ENCODE assay signal across 10 mouse cellular contexts in the genomic region with DNA sequence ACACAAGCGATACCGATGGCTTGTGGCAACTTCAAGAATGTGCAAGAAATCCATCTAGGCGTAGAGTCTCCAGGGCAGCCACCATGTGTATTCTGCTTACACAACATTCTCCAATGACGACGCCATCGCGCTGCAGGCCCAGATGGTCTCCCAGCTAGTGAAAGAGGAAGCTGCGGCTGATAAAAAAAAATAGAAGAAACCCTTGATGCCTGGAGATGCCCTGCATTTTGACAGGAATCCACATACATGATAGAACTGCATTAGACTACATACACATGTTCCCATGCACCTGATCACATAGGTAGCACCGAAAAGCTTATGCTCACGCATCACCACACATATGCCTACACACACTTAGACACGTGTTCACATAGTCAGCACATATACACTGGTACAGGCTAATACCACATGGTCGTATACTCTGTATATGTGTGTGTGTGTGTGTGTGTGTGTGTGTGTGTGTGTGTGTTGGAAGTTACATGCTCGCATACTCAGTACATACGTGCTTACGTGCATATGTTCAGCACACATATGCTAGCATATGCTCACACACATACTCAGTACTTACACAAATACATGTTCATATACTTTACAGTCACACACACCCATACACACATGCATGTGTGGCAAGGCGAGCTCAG. TPM values are rescaled to one million over a fixed set of nuclear protein-coding genes. Genes with fewer than 3 reads are reported as not detected.
DNase-seq lines count a peak whose midpoint lies in the region; ATAC-seq and TF ChIP-seq lines count a peak whose summit lies in the region.
"Had no signal": no experiment of that assay in that cellular context is flagged by ENCODE, and none has a peak within 500 bp of the region (broad histone marks: within the 10 kb centered on the region; RNA-seq: fewer than 3 reads in every experiment).

No protein-coding gene starts in this region.

- H3K4me2 ChIP-seq in liver, embryonic 13.5 days: no peak overlapping the region
- H3K4me2 ChIP-seq in liver, embryonic 11.5 days: no peak overlapping the region
- H3K4me2 ChIP-seq in midbrain, embryonic 14.5 days (ENCODE audit: low read length): no peak overlapping the region
- H3K4me2 ChIP-seq in kidney, embryonic 15.5 days: no peak overlapping the region

- WGBS in liver, embryonic 13.5 days (ENCODE audit: insufficient replicate concordance): 59% methylated on average over 16 of the region's 16 CpGs
- WGBS in liver, embryonic 11.5 days: 75% methylated on average over 16 of the region's 16 CpGs
- 89% methylated on average over 16 of the region's 16 CpGs for WGBS in midbrain, embryonic 14.5 days
- WGBS in kidney, embryonic 15.5 days: 88% methylated on average over 16 of the region's 16 CpGs

- no peaks in the 10 kb centered on the region for H3K27me3 ChIP-seq in liver, embryonic 13.5 days
- no peaks in the 10 kb centered on the region for H3K27me3 ChIP-seq in liver, embryonic 11.5 days (replicated peaks; ENCODE audit: control insufficient read depth, insufficient read depth, low read length)
- no peaks in the 10 kb centered on the region for H3K27me3 ChIP-seq in midbrain, embryonic 14.5 days (ENCODE audit: control insufficient read depth, insufficient read depth, low read length)
- H3K27me3 ChIP-seq in kidney, embryonic 15.5 days: 0 out of 2 replicates have a peak, but pooled peaks cover 1% of the 10 kb centered on the region

- ATAC-seq in liver, embryonic 13.5 days (ENCODE audit: low read depth): 0 out of 2 replicates have a peak, but pooled peaks have one; percentile 39
- no peak for ATAC-seq in liver, embryonic 11.5 days (replicated peaks; ENCODE audit: low FRiP score)
- ATAC-seq in midbrain, embryonic 14.5 days (ENCODE audit: low FRiP score, low TSS enrichment): no peak
- ATAC-seq in kidney, embryonic 15.5 days (replicated peaks; ENCODE audit: low FRiP score): no peak

- TF ChIP-seq CTCF in bone marrow macrophage, adult 2 months (IDR thresholded peaks at IDR 0.05; ENCODE audit: low read depth, low read length): no peak

- no peak overlapping the region for H3K4me3 ChIP-seq in liver, embryonic 13.5 days (replicated peaks)
- H3K4me3 ChIP-seq in liver, embryonic 11.5 days (ENCODE audit: low read depth, low read length): no peak overlapping the region
- no peak overlapping the region for H3K4me3 ChIP-seq in bone marrow macrophage, adult 2 months (ENCODE audit: insufficient read depth, low read length)
- H3K4me3 ChIP-seq in midbrain, embryonic 14.5 days (replicated peaks; ENCODE audit: low read depth, low read length): no peak overlapping the region
- H3K4me3 ChIP-seq in kidney, embryonic 15.5 days (replicated peaks): no peak overlapping the region

- no peaks in the 10 kb centered on the region for H3K36me3 ChIP-seq in liver, embryonic 13.5 days
- no peaks in the 10 kb centered on the region for H3K36me3 ChIP-seq in liver, embryonic 11.5 days (ENCODE audit: control insufficient read depth, insufficient read depth, low read length)
- no peaks in the 10 kb centered on the region for H3K36me3 ChIP-seq in midbrain, embryonic 14.5 days (ENCODE audit: control insufficient read depth, insufficient read depth, low read length)
- H3K36me3 ChIP-seq in kidney, embryonic 15.5 days: no peaks in the 10 kb centered on the region

- H3K4me1 ChIP-seq in liver, embryonic 13.5 days (replicated peaks): peaks cover 22% of the 10 kb centered on the region
- peaks cover 6% of the 10 kb centered on the region for H3K4me1 ChIP-seq in liver, embryonic 11.5 days (replicated peaks; ENCODE audit: control insufficient read depth, insufficient read depth, low read length)
- H3K4me1 ChIP-seq in bone marrow macrophage, adult 2 months (ENCODE audit: control insufficient read depth, insufficient read depth, low read length): peaks cover 28% of the 10 kb centered on the region
- no peaks in the 10 kb centered on the region for H3K4me1 ChIP-seq in midbrain, embryonic 14.5 days (ENCODE audit: control insufficient read depth, insufficient read depth, low read length)
- H3K4me1 ChIP-seq in kidney, embryonic 15.5 days: peaks cover 19% of the 10 kb centered on the region

- TF ChIP-seq POLR2A in bone marrow macrophage, adult 2 months (IDR thresholded peaks at IDR 0.05; ENCODE audit: borderline replicate concordance, low read depth, low read length): no peak

- no peak overlapping the region for H3K9ac ChIP-seq in liver, embryonic 13.5 days
- no peak overlapping the region for H3K9ac ChIP-seq in liver, embryonic 11.5 days (ENCODE audit: low read depth, low read length)
- no peak overlapping the region for H3K9ac ChIP-seq in midbrain, embryonic 14.5 days (replicated peaks; ENCODE audit: low read length)
- H3K9ac ChIP-seq in kidney, embryonic 15.5 days: no peak overlapping the region
- H3K9ac ChIP-seq: liver, embryonic 14.5 days had no signal

- no peak overlapping the region for H3K27ac ChIP-seq in liver, embryonic 13.5 days
- no peak overlapping the region for H3K27ac ChIP-seq in liver, embryonic 11.5 days (ENCODE audit: low read depth, low read length)
- peak overlapping the region; percentile 18 for H3K27ac ChIP-seq in bone marrow macrophage, adult 2 months (ENCODE audit: insufficient read depth, low read depth, low read length)
- H3K27ac ChIP-seq in midbrain, embryonic 14.5 days (replicated peaks; ENCODE audit: low read depth, low read length): no peak overlapping the region
- no peak overlapping the region for H3K27ac ChIP-seq in kidney, embryonic 15.5 days
- H3K27ac ChIP-seq: liver, embryonic 14.5 days had no signal

- peaks cover 3% of the 10 kb centered on the region; the same call in 1 of the 2 replicates for H3K9me3 ChIP-seq in liver, embryonic 13.5 days (replicated peaks)
- no peaks in the 10 kb centered on the region for H3K9me3 ChIP-seq in liver, embryonic 11.5 days (ENCODE audit: control insufficient read depth, low read length)
- no peaks in the 10 kb centered on the region for H3K9me3 ChIP-seq in midbrain, embryonic 14.5 days (ENCODE audit: control insufficient read depth, low read length)
- H3K9me3 ChIP-seq in kidney, embryonic 15.5 days (replicated peaks): no peaks in the 10 kb centered on the region

- DNase-seq in liver, embryonic 13.5 days: no peak
- no peak for DNase-seq in liver, embryonic 11.5 days (ENCODE audit: low spot score)
- peak; percentile 61 for DNase-seq in lung, postnatal 25 days (ENCODE audit: low spot score)
- peak; percentile 74 for DNase-seq in thymus, postnatal 0 days (ENCODE audit: low spot score)
- DNase-seq in midbrain, embryonic 14.5 days: no peak
- no peak for DNase-seq in adrenal gland, postnatal 10 days
- DNase-seq: kidney, adult 9 months had no signal

RNA-seq across cellular contexts. Expression of a gene that starts 8.4 kb away (rescaled TPM):
- polyA plus RNA-seq in liver, embryonic 13.5 days (2015; fragmentation: Nextera tagmentation; extraction: Ambion mirVana): 15.9 and 19.1 TPM in 2 replicates
- 37.2 and 38.2 TPM in 2 replicates for polyA plus RNA-seq in liver, embryonic 11.5 days (2014; fragmentation: Nextera tagmentation; extraction: Ambion mirVana)
- 69.3 and 83.2 TPM in 2 replicates for polyA plus RNA-seq in bone marrow macrophage, adult 2 months (2012; ENCODE audit: insufficient read depth, insufficient read length, missing spikeins)
- polyA plus RNA-seq in thymus, postnatal 0 days (2015; fragmentation: Nextera tagmentation; extraction: Ambion mirVana): 24.2 TPM in 2 replicates
- 18.4 and 26.0 TPM in 2 replicates for polyA plus RNA-seq in midbrain, embryonic 14.5 days (2014; fragmentation: Nextera tagmentation; extraction: Ambion mirVana)
- 23.2 and 23.5 TPM in 2 replicates for polyA plus RNA-seq in kidney, embryonic 15.5 days (2015; fragmentation: Nextera tagmentation; extraction: Ambion mirVana)
- 10 to 100 TPM; 32.5 to 39.5 TPM for total RNA-seq in adrenal gland, postnatal 10 days (2021)

RNA-seq across cellular contexts. Expression of a gene that starts 19.9 kb away (rescaled TPM):
- not detected in 2 replicates for polyA plus RNA-seq in liver, embryonic 13.5 days (2015; fragmentation: Nextera tagmentation; extraction: Ambion mirVana)
- 0.19 TPM in 1 of 2 replicates, not detected in the other for polyA plus RNA-seq in liver, embryonic 11.5 days (2014; fragmentation: Nextera tagmentation; extraction: Ambion mirVana)
- polyA plus RNA-seq in bone marrow macrophage, adult 2 months (2012; ENCODE audit: insufficient read depth, insufficient read length, missing spikeins): 0.84 TPM in 1 of 2 replicates, not detected in the other
- polyA plus RNA-seq in thymus, postnatal 0 days (2015; fragmentation: Nextera tagmentation; extraction: Ambion mirVana): 0.08 TPM in 1 of 2 replicates, not detected in the other
- polyA plus RNA-seq in midbrain, embryonic 14.5 days (2014; fragmentation: Nextera tagmentation; extraction: Ambion mirVana): 1.6 and 2.2 TPM in 2 replicates
- 0.05 TPM in 1 of 2 replicates, not detected in the other for polyA plus RNA-seq in kidney, embryonic 15.5 days (2015; fragmentation: Nextera tagmentation; extraction: Ambion mirVana)
- total RNA-seq in adrenal gland, postnatal 10 days (2021): under 1 TPM in 1 of 2 experiments, not detected in 1; 0.30 TPM

Comparison
In these comparisons a context has a peak if more than half of its experiments do, and no peak if none do; other contexts are left out.
1. DNase-seq: peak in lung, postnatal 25 days (single experiment) and thymus, postnatal 0 days (single experiment); none in liver, embryonic 13.5 days (single experiment), liver, embryonic 11.5 days (single experiment), midbrain, embryonic 14.5 days (single experiment) and adrenal gland, postnatal 10 days (single experiment).